Mouse (Mus musculus) intestine, embryonic 14.5 days (tissue): ENCODE measurements at regions not wholly inside any gene's neighbourhood (a gene's known extent, or its start where the extent isn't known, plus 50 kb on each side); places are given as distances from the start of the nearest gene placed in this dataset.
A peak's percentile ranks its signal among the peaks of the same experiment; 100 is the strongest.

Experiments used
- ATAC-seq: fragments of 200-750 bp; cut with Nextera tagmentation; replicated peaks from 2 replicates; pipeline ENCODE4 v1.8.0; 2017; ENCODE audit warnings: low read depth, moderate number of reproducible peaks, moderate TSS enrichment, moderate library complexity; ENCODE audit not compliant: low FRiP score, low TSS enrichment
- DNase-seq: peaks from one replicate; pipeline ENCODE4 v3.0.0-alpha.2; 2018; ENCODE audit warnings: low spot score
- H3K27ac ChIP-seq: fragments of 300-500 bp; sonication (generic); 2 replicates; pipeline ENCODE4 v1.5.1; 2014; ENCODE audit warnings: low read depth, mild to moderate bottlenecking, control low read depth
- H3K27me3 ChIP-seq: fragments of 300-500 bp; sonication (generic); replicated peaks from 2 replicates; pipeline ENCODE4 v1.6.1; 2014; ENCODE audit warnings: low read length, control low read depth; ENCODE audit not compliant: control insufficient read depth, insufficient read depth
- H3K36me3 ChIP-seq: fragments of 300-500 bp; sonication (generic); 2 replicates; pipeline ENCODE4 v1.6.1; 2014; ENCODE audit warnings: low read length, control low read depth; ENCODE audit not compliant: control insufficient read depth, insufficient read depth
- H3K4me1 ChIP-seq: fragments of 300-500 bp; sonication (generic); replicated peaks from 2 replicates; pipeline ENCODE4 v1.6.1; 2014; ENCODE audit warnings: low read length, control low read depth, mixed read lengths; ENCODE audit not compliant: control insufficient read depth, insufficient read depth
- H3K4me2 ChIP-seq: fragments of 300-500 bp; sonication (generic); 2 replicates; pipeline ENCODE4 v1.6.1; 2014; ENCODE audit warnings: low read length
- H3K4me3 ChIP-seq: fragments of 300-500 bp; sonication (generic); 2 replicates; pipeline ENCODE4 v1.5.1; 2014; ENCODE audit warnings: low read depth, low read length, control low read depth, mixed read lengths
- H3K9ac ChIP-seq: fragments of 300-500 bp; sonication (generic); 2 replicates; pipeline ENCODE4 v1.6.1; 2014; ENCODE audit warnings: mild to moderate bottlenecking, low read length
- H3K9me3 ChIP-seq: fragments of 300-500 bp; sonication (generic); 2 replicates; pipeline ENCODE4 v1.6.1; 2016; ENCODE audit warnings: low read length, control low read depth; ENCODE audit not compliant: control insufficient read depth
- WGBS: fragments of 180-500 bp; shearing (Covaris S2); extraction: QIAGEN DNeasy Blood & Tissue Kit; methylation state at CpG from one replicate; pipeline ENCODE4 v1.1.7; 2014; 5-methylcytosine and 5-hydroxymethylcytosine counted together

GRCm38 (mm10) chr15:93103426-93103825, 171.6 kb downstream of the Gxylt1 start:
- DNase-seq (no peak), ATAC-seq (no peak)
- Histone ChIP-seq H3K4me2 (no peak overlapping the region), H3K9ac (no peak overlapping the region), H3K4me1 (no peaks in the 10 kb centered on the region), H3K9me3 (no peaks in the 10 kb centered on the region), H3K27me3 (no peaks in the 10 kb centered on the region), H3K27ac (no peak overlapping the region), H3K36me3 (no peaks in the 10 kb centered on the region), H3K4me3 (no peak overlapping the region)
- 63% methylated on average over 5 of the region's 5 CpGs for WGBS

GRCm38 (mm10) chr15:93101881-93102280, 173.1 kb downstream of the Gxylt1 start:
- Histone ChIP-seq H3K4me3 (no peak overlapping the region), H3K36me3 (no peaks in the 10 kb centered on the region), H3K4me2 (no peak overlapping the region), H3K4me1 (no peaks in the 10 kb centered on the region), H3K9me3 (no peaks in the 10 kb centered on the region), H3K27me3 (no peaks in the 10 kb centered on the region), H3K27ac (no peak overlapping the region), H3K9ac (no peak overlapping the region)
- DNase-seq (no peak), ATAC-seq (no peak)
- 90% methylated on average over 10 of the region's 10 CpGs for WGBS

- Histone ChIP-seq H3K9ac (no peak overlapping the region), H3K4me1 (no peaks in the 10 kb centered on the region), H3K27me3 (no peaks in the 10 kb centered on the region), H3K4me3 (no peak overlapping the region), H3K9me3 (no peaks in the 10 kb centered on the region), H3K27ac (no peak overlapping the region), H3K4me2 (no peak overlapping the region), H3K36me3 (no peaks in the 10 kb centered on the region)
- DNase-seq (no peak), ATAC-seq (no peak)
- 64% methylated on average over 7 of the region's 7 CpGs for WGBS
Observed at GRCm38 (mm10) chr15:93100837-93101236, 174.1 kb downstream of the Gxylt1 start.

GRCm38 (mm10) chr15:93099840-93100239, 175.1 kb downstream of the Gxylt1 start:
- DNase-seq (no peak), ATAC-seq (no peak)
- no peaks in the 10 kb centered on the region for H3K4me1 ChIP-seq
- no peaks in the 10 kb centered on the region for H3K9me3 ChIP-seq
- no peaks in the 10 kb centered on the region for H3K36me3 ChIP-seq
- no peaks in the 10 kb centered on the region for H3K27me3 ChIP-seq
- no peak overlapping the region for H3K4me3 ChIP-seq
- no peak overlapping the region for H3K27ac ChIP-seq
- no peak overlapping the region for H3K9ac ChIP-seq
- WGBS = 90% methylated on average over 3 of the region's 3 CpGs
- no peak overlapping the region for H3K4me2 ChIP-seq

GRCm38 (mm10) chr15:93096335-93096734, 178.6 kb downstream of the Gxylt1 start:
- no peaks in the 10 kb centered on the region for H3K27me3 ChIP-seq
- no peak overlapping the region for H3K4me3 ChIP-seq
- no peaks in the 10 kb centered on the region for H3K36me3 ChIP-seq
- H3K4me2 ChIP-seq = no peak overlapping the region
- no peaks in the 10 kb centered on the region for H3K9me3 ChIP-seq
- DNase-seq (no peak), ATAC-seq (no peak)
- H3K27ac ChIP-seq = no peak overlapping the region
- WGBS = 77% methylated on average over 5 of the region's 5 CpGs
- H3K4me1 ChIP-seq = no peaks in the 10 kb centered on the region
- no peak overlapping the region for H3K9ac ChIP-seq

- Histone ChIP-seq H3K9ac (no peak overlapping the region), H3K36me3 (no peaks in the 10 kb centered on the region), H3K27ac (no peak overlapping the region), H3K4me1 (no peaks in the 10 kb centered on the region), H3K4me3 (no peak overlapping the region), H3K4me2 (no peak overlapping the region), H3K27me3 (no peaks in the 10 kb centered on the region), H3K9me3 (no peaks in the 10 kb centered on the region)
- WGBS = 73% methylated on average over 6 of the region's 6 CpGs
- ATAC-seq = no peak
- no peak for DNase-seq
Observed at GRCm38 (mm10) chr15:93095224-93095623, 179.8 kb downstream of the Gxylt1 start.

- no peak overlapping the region for H3K4me3 ChIP-seq
- no peak overlapping the region for H3K27ac ChIP-seq
- DNase-seq = no peak
- no peak overlapping the region for H3K9ac ChIP-seq
- no peak overlapping the region for H3K4me2 ChIP-seq
- no peaks in the 10 kb centered on the region for H3K27me3 ChIP-seq
- H3K36me3 ChIP-seq = no peaks in the 10 kb centered on the region
- H3K9me3 ChIP-seq = no peaks in the 10 kb centered on the region
- no peak for ATAC-seq
- H3K4me1 ChIP-seq = no peaks in the 10 kb centered on the region
- 47% methylated on average over 23 of the region's 23 CpGs for WGBS
Observed at GRCm38 (mm10) chr15:93094202-93095135, 180.5 kb downstream of the Gxylt1 start.

- H3K27ac ChIP-seq = no peak overlapping the region
- no peaks in the 10 kb centered on the region for H3K27me3 ChIP-seq
- H3K36me3 ChIP-seq = no peaks in the 10 kb centered on the region
- no peaks in the 10 kb centered on the region for H3K9me3 ChIP-seq
- H3K4me3 ChIP-seq = no peak overlapping the region
- WGBS = 81% methylated on average over 2 of the region's 2 CpGs
- DNase-seq (no peak), ATAC-seq (no peak)
- no peaks in the 10 kb centered on the region for H3K4me1 ChIP-seq
- no peak overlapping the region for H3K9ac ChIP-seq
- H3K4me2 ChIP-seq = no peak overlapping the region
Observed at GRCm38 (mm10) chr15:93091396-93091795, 183.6 kb downstream of the Gxylt1 start.

- Histone ChIP-seq H3K4me3 (no peak overlapping the region), H3K4me1 (no peaks in the 10 kb centered on the region), H3K9me3 (no peaks in the 10 kb centered on the region), H3K27ac (no peak overlapping the region), H3K4me2 (no peak overlapping the region), H3K27me3 (no peaks in the 10 kb centered on the region), H3K9ac (no peak overlapping the region), H3K36me3 (no peaks in the 10 kb centered on the region)
- WGBS = 31% methylated on average over 13 of the region's 13 CpGs
- ATAC-seq (no peak), DNase-seq (peak; percentile 74)
Observed at GRCm38 (mm10) chr15:93089347-93089746, 185.6 kb downstream of the Gxylt1 start.
